Mouse (Mus musculus) mouse trophoblast stem cell (cell line): ENCODE results near the gene Scfd2.

ENCODE experiments used
- in situ Hi-C, 2 experiments: fragments of 300-500 bp; cut with MseI, MboI; formaldehyde crosslinking; loops; 2 replicates in 1 of 2; 3 replicates in 1 of 2; pipeline ENCODE4 v1.15.1; 2025

Scfd2 gene

DNA sequence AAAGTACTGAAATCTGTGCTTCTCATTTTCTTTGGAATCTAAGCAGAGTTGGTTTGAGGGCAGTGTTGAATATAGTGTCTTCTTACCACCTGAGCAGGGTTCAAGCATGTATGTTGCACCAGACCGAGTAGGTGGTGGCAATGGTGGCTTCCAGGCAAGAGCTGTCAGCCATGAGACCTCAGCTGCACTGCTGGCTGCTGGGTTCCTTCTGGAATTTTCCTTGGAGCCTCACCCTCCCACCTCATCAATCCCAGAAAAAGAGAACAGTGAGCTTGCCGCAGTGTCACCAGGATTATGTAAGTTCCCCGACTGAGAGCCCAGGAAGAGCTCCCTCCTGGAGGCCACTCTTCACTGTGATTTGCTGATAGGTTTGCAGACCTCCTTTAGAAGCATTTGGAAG lies 324.4 kb downstream of the Scfd2 start:
- in situ Hi-C loops: no loop called here

DNA sequence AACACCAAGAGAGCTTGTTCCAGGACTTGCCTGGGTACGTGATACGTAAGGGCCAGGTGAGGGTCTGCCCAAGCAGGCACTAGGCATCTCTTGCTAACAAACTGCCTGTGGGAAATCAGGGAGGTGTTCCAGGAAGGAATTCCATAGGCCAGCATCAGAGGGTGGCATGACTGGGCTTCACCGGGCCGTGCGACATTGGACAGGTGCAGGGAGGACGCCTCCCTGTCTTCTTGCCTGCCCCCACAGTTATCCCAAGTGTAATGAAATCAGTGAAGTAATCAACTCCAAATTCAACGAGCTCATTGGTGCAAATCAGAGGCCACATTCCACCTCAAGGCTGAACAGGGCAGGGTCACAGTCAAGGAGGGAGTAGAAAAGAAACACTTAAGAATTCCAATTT lies 324.9 kb downstream of the Scfd2 start:
- in situ Hi-C loops: no loop called here

DNA sequence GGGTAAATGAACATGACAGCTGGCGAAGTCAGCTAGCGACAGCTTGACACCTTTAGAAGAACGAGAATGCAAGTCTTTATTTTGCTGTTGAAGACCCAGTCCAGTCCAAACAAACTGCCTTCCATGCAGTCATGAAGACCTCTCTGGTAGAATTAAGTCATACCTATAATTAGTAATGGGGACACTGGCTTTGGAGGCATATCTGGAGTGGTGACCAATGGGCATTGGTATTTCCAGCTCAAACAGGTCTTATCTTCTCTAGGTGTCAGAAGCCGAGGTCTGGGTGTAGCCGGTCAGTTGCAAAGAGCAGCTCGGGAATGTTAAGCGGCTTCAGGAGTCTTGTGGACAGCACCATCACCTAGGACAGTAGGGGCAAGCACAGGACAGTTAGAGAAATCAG lies 325.5 kb downstream of the Scfd2 start:
- in situ Hi-C loops: no loop called here

DNA sequence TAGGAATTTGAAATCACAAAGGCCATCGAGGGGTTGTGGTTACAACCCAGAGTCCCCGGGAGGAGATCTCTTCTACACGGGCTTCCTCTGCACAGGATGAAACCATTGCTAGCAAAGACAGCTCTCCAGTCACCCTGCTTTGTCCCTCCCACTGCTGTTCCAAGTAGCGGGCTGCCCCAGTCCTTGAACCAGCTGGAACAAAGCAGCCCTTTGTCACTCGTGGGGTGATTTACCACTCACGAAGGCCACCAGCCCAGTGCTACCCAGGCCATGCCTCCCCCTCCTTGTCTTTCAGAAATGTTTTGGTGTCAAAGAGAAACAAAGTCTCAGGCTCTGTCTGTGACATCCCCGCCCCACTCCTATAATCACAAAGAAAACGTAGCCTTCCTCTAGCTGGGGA lies 326.1 kb downstream of the Scfd2 start:
- in situ Hi-C loops: no loop called here

DNA sequence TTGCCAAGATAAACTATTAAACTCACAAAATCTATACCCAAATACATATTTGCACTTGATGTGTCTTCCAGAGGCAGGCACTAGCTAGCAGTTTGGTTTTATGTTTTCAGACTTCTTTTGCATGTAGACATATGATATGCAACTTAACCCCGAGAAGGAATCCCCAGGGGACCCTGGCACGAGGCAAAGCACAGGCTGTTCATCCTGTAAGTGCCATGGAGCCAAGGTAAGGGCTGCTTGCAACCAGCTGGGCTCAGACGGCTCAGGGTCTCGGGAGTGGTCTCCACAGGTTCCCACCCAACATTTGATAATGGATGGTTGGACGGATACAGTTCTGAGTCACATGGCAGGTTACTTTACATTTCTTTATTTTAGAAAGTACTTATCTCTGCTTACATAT lies 327.1 kb downstream of the Scfd2 start:
- in situ Hi-C loops: no loop called here

DNA sequence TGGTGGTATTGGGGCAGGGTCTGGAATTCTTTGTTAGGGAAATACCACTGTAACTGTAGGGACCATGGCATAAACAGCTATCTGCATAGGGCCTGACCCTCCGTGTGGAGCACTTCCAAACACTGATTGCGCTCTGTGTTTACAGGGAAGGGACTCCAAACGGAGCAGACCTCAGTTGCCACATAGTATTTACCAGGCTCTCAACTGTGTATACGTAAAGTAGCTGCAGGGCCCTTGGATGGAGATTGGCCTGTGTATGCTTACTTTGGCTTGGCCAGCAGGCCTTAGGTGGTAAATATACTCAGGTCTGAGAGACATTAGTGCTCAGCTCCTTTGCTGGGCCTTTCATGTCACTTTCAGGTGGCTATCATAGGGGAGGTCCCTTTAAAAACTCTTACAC lies 329.0 kb downstream of the Scfd2 start:
- in situ Hi-C loops: no loop called here

DNA sequence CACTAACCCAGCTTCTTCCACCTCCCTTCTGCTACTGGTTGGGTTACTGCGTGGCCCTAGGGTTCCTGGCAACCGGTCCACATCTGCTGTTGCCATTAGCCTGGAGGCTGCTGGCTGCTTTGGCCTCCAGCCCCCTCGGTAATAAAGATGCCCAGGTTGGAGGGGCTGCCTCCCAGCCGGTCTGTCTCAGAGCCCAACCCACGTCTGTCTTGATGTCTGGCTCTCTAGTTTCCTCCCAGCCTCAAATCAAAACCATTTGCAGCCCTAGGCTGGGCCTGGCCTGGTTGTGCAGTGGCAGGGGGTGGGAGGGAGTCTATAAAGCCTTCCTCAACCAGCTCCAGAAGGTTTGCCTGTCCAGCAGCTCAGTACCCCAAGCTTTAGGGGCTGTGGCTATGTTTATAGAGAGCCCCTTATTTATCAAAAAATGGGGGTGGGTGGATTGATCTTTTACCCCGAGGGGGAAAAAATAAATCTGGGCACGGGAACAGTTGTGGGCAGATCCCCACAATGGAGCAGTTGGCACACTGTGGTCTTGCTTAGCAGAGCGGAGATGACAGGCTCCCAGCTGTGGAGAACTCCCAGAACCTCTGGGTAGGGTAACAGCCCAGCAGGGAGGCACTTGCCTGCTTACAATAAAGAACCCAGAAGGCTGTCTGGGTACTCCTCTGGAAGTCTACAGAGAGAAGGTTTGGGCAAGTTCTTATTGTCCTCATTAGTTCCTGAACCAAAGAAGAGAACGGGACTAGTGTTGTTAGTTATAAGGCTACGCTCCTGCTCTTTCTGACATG lies 329.8 kb downstream of the Scfd2 start:
- in situ Hi-C loops: no loop called here

DNA sequence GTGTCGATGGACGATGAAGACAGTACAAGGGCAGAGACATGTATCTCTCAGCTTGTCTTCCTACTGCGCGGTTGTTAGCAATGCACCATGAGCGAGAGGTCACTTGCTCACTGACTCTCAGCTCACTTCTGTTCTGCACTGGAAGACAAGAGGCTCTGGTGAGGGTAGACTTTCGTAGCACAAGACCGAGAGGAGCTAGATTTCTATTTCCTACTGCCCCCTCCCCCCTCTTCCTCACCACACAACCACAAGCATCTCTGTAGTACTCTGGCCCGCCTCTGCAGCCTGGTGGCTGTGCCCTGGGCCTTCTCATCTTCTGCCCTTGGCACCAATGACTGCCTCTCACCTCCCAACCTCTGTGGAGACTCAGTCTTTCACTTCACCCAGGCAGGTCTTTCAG lies 331.1 kb downstream of the Scfd2 start:
- in situ Hi-C loops: no loop called here

DNA sequence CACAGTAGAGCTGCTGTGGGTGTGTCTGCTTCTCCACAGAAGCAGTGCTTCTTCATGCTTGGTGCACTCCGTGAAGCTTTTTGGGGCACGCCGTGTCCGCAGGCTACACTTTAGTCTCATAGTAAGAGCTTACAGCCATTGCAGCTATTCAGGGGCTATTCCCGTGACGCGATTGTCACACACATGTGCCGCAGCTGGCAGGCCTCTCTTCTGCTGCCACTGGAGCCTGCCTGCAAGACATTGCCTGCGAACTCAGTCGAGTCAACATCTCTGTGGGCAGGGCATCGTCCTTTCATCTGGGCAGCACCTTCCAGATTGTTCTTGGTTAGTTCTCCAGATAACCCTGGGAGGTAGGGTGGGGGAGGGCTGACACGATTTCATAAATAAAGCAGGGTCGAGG lies 331.8 kb downstream of the Scfd2 start:
- in situ Hi-C loops: no loop called here

DNA sequence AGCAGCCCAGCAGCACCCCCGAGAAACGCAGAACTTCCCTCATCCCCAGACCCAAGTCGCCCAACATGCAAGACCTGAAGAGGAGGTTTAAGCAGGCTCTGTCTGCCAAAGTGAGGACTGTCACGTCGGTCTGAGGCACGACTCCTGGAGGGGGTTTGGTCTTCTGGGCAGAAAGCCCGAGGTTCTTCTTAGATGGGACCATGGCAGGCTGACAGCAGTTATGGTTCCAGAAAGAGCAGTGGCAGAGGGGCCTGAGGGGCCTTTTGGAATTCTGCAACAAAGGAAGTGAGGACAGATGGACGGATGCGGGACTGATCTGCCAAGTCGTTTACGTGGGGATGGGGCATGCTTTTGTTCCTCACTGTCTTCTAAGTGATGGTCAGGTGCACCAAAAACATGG lies 333.1 kb downstream of the Scfd2 start:
- in situ Hi-C loops: no loop called here

DNA sequence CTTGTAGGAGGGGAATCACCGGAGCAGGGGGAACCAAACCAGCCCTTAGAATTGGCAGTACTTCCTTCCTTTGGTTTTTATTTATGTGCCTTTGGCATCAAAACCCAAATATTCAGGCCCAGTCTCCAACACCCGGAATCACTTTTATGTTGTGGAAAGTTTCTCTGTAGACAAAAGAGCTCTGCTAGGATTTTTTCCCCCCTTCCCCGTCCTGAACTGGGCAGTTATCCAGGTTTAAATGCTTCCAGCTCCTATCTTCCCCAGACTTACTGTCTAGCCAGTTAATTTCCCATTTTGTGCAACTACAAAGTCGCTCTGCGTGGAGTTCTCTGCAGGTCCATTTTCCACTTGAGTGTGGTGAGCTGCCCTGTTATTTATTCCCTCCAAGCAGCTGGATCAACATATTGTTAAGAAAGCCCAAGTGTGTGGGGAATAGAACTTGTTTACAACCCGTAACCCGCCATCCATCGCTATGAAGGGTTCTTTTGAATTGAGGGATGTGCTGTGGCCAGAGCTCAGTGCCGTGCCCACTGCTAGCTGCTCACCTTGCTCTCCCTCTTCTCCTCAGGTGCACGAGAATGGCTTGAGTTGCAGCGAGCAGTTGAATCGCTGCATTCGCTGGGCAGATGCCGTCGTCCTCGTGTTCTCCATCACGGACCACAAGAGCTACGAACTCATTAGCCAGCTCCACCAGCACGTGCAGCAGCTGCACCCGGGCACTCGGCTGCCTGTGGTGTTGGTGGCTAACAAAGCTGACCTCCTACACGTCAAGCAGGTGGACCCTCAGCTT lies 333.8 kb downstream of the Scfd2 start:
- in situ Hi-C loops: no loop called here

DNA sequence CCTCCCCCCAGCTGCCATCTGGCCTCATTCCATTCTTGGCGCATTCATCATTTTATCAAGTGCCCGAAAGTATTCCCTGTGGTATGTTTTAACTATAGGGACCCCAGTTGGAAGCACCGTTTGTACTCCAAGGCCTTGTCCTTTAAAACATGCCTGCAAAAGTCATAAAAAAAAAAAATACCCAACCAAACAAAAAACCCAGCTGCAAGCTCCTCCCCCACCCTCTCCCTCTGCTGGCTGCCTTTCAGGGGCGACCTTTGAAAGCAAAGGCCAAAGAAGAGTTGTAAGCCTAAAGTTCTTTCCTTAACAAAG lies 335.3 kb downstream of the Scfd2 start:
- in situ Hi-C loops: no loop called here

DNA sequence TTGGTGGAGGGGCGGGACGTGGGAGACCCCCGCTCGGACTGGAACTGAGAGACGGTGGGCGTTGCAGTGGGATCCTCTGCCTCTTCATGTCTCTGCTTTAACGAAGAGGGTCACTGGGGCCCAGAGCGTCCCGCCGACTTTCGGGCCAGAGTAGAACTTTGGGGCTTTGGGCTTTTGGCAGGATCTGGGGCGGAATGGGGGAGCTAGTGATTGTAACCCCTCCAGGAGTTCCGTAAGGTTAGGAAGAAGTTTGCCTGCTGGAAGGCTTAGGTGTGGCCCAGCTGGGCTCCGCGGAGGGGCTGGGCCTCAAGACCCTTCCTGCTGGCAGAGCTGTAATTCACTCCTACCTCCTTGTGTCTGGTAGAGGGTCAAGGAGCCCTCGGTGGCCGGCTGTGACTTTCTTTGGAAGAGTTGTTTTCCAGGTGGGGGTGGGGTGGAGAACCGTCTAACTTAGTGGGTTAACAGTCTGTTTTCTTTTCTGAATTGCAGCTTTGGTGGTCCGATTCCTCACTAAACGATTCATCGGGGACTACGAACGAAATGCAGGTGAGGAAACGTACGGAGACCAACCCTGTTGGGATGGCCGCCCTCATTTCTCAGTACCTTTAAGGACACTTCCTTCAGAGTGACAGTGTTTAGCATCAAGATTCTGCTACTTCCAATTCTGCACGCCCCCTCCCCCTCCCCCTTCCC lies 335.8 kb downstream of the Scfd2 start:
- in situ Hi-C loops: no loop called here

DNA sequence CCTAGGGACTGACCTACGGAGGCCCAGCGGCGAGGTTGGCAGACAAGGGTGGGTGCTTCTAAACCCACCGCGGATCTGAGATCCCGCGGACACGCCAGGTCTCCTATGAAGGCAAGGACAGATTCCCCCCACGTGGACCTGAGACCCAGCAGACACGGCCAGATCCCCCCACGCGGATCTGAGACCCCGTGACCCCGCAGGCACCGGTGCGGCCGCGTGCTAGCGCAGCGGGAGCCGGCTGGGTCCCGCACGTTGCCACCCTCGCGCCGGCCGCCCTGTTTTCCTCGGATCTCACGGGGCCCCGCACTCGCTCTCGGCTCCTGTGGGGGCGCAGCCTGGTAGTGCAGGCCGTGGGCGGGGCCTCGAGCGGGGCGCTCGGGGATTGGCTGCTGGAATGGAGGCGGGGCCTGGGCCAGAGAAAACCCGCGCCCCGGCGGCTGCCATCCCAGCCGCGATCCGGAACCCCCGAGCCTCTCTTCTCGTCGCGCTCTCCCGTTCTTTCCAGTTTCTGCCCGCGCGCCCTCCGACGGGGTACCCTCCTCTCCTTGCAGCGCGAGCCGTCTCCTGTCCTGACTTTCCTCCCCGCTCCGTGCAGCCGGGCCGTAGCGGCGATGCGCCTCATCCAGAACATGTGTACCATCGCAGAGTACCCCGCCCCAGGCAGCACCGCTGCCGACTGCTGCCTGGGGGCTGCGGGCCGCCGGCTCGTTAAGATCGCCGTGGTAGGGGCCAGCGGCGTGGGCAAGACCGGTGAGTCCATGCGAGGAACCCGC lies 336.5 kb downstream of the Scfd2 start, which contains the start of gene Rasl11b:
Gene Rasl11b, plus strand, starts transcription at position 446 of the 773 bp plus-strand sequence.
- in situ Hi-C loops: no loop called here

DNA sequence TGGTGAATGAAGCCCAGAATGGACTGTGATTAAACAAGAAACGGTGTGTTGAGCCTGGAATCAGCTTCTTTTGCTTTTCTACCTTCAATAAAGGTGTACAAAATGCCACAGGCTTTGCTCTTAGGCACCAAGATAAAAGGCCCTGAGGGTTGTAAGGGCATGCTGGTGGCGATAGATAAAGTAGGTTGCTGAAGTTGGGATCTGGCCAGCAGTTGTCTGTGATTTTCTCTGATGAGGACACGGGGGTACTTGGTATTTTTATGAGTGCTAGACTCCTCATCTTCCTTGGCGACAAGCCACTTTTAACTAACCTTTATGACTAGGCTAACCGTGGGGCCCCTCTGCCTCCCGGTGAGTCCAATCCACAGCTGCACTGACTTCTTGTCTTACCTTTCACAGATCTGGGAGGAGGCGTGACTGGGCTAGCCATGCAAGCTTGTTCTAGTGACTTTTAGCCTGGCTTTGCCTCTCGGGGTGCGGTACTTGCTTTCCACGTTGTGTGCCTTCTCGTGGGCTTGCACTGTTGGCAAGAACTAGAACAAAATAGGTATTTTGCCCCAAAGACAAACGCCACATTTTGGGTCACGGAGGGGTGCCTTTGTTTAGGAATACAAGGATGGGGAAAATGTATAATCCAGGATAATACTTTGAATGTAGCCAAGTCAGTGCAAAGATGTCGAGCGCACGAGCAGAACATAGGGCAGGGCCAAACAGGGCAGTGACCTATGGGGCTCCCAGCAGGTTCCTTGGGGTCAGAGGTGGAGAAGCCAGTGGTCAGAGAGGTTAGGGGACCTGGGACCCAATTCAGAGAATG lies 337.3 kb downstream of the Scfd2 start:
- in situ Hi-C loops: no loop called here

DNA sequence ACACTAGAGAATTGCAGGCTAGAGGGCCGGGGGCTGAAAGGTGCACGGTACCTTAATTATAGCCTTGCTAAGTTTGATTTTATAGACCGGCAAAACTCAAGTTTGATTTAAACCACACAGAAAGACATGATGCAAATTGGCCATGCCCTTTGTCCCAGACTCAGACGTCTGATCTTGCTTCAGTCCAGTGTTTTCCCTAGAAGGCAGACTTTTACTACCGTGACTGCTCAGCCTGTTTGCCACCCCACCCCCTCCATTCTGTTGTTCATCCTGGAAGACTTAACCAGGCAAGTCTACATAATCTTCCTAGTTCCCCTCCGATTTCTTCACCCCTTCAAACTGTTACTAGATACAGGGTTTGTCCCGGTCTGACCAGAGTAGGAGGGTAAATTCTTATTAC lies 337.9 kb downstream of the Scfd2 start:
- in situ Hi-C loops: no loop called here

DNA sequence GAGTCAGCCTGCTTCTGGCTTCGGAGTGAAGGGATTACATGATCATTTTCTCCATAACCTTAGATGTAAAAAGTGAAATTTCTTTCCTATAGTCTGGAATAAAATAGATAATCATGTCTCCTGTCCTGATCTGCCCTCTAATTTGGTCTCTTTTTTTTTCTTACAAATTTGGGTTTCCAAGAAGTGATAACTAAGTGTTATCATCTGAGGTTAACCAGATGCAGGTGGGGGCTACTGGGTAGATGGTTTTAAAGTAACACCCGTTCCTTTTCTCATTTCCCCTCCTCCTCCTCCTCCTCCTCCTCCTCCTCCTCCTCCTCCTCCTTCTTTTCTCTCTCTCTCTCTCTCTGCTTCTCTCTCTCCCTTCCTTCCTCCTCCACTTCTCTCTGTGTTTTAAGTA lies 338.6 kb downstream of the Scfd2 start:
- in situ Hi-C loops: no loop called here

DNA sequence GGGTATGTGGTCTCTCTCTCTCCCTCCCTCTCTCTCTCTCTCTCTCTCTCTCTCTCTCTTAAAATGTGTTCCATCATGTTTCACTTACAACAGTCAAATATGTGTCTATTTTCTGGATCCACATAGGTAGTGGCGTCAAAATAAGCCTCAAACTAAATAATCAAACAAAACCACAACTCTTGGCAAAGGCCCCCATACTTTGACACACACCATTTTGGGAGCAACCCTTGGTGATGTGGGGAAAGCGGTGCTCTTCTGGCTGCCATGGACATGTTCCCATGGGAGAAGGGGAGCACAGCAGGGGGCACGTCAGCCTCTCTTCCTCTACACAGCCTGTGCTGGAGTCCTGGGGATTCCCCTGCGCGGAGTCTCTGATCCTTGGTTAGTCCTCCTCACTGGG lies 340.6 kb downstream of the Scfd2 start:
- in situ Hi-C loops: no loop called here

DNA sequence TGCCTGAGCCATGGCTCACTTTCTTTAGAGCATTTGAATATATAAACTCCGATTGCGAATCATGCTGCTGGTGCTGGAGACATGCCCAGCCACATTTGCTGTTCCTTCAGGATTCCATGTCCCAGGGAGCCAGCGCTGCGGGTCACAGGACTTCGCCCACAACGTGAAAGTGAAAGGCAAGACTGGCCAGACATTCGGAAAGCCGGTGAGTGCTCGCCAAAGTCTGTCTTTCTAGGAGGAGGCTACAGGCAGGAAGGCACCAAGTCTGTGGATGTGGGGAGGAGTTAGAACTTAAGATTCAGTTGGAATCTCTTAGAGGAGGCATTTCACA lies 341.4 kb downstream of the Scfd2 start:
- in situ Hi-C loops: no loop called here

DNA sequence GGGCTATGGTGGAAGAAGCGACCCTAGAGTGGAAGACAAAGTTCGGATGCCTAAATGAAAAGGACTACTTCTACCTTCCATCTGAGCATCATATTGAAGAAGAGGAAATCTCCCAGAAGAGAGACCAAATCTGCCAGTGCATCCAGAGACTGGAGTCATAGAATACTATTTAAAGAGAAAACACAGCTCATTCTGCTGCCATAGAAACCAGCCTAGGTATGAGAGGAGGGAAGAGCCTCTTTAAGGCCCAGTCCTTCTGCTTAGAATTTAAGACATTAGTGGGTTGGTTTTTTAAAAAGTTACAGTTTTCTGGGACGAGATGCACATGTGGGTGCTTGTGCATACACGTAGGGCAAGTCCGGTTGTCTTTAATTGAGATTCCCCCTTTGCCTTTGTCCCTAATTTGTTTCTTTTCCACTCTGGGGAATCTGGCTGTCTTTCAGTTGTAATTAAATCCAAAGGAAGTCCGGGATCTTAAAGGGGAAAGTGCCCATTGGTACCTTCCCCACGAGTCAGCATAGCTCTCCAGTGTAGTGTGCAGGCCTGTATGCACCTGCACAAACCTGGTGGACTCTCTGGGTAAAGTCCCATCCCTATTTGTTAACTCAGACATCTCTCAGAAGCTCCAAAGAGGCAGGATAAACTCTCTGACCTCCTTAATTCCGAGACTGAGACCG lies 341.9 kb downstream of the Scfd2 start:
- in situ Hi-C loops: no loop called here

DNA sequence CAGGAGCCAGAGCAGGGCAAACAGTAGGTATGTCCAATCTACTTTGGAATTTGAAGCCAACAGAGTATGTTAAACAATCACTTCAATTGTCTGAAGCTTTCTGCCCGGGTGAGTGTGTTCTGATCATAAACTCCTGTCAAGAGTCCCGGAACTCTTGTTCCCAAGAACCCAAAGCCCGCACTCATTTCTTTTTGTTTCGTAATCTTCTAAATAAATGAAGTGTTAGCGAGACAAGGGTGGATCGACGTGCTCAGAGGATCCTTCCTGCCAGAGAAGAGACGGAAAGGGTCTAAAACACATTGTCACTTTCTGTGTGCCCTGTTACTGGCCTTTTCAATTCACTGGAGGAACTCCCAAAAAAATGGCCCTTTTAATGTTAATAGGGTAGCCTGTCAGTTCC lies 342.7 kb downstream of the Scfd2 start:
- in situ Hi-C loops: no loop called here
